Mouse (Mus musculus): ENCODE data around the gene Gm21394. TPM values are rescaled to one million over a fixed set of nuclear protein-coding genes. Genes with fewer than 3 reads are reported as not detected.

Gene Gm21394
- polyA plus RNA-seq (2017; shearing (Covaris generic)), result not detected

GRCm38 (mm10) chrY:84564807-84565206, at the start of gene Gm21394:
Gm21394 (minus strand) TSS chrY:84564907.

Other genes with a start within 250 kb of the Gm21394 start
- gene Gm21409, start 181.8 kb upstream of the Gm21394 start, polyA plus RNA-seq (2017; shearing (Covaris generic)), result not detected